Mouse (Mus musculus) small intestine, adult 2 months (tissue): Measurements from ENCODE around the gene Zdhhc20.

Experiments used
- CTCF ChIP-seq: fragments of 200-500 bp; IDR thresholded peaks from 2 replicates; pipeline ENCODE4 v1.5.1; 2012; ENCODE audit warnings: low read depth, mild to moderate bottlenecking, control low read depth, inconsistent platforms, low read length, moderate library complexity, mixed read lengths; ENCODE audit not compliant: insufficient replicate concordance, insufficient read length; ENCODE audit errors: extremely low read depth
- POLR2A ChIP-seq: fragments of 200-500 bp; IDR thresholded peaks from 2 replicates; pipeline ENCODE4 v1.6.1; 2012; ENCODE audit warnings: low read depth, mild to moderate bottlenecking, control low read depth, inconsistent platforms, low read length, moderate library complexity

GRCm38 (mm10) chr14:57937297-57937696 is 47.2 kb upstream of the Zdhhc20 start:
- TF ChIP-seq POLR2A (no peak), CTCF (no peak)
